Mouse (Mus musculus) layer of hippocampus, adult 6 months (tissue): ENCODE measurements around the gene Arv1. TPM values are rescaled to one million over a fixed set of nuclear protein-coding genes. Genes with fewer than 3 reads are reported as not detected.

ENCODE experiments used
- long read RNA-seq, 2 experiments: library from polyadenylated mRNA; unstranded; transcript quantifications; one replicate each; pipeline ENCODE4 v2.0.0; 2019 to 2020
- polyA plus RNA-seq: library from polyadenylated mRNA; unstranded; fragments of <200 nt; fragmentation: Nextera tagmentation; gene quantifications from 2 replicates; pipeline ENCODE4 v1.2.3, GENCODE M21; 2021

The Arv1 gene
- polyA plus RNA-seq: 8.5 and 10.5 TPM in 2 replicates
- long read RNA-seq, experiment 1, partial matches to known transcripts: 1 of 9 reads
- long read RNA-seq, experiment 1, other reads (novel, unspliced or antisense): 8 of 9 reads
- long read RNA-seq, experiment 2, partial matches to known transcripts: 8 of 21 reads
- long read RNA-seq, experiment 2, other reads (novel, unspliced or antisense): 13 of 21 reads

DNA sequence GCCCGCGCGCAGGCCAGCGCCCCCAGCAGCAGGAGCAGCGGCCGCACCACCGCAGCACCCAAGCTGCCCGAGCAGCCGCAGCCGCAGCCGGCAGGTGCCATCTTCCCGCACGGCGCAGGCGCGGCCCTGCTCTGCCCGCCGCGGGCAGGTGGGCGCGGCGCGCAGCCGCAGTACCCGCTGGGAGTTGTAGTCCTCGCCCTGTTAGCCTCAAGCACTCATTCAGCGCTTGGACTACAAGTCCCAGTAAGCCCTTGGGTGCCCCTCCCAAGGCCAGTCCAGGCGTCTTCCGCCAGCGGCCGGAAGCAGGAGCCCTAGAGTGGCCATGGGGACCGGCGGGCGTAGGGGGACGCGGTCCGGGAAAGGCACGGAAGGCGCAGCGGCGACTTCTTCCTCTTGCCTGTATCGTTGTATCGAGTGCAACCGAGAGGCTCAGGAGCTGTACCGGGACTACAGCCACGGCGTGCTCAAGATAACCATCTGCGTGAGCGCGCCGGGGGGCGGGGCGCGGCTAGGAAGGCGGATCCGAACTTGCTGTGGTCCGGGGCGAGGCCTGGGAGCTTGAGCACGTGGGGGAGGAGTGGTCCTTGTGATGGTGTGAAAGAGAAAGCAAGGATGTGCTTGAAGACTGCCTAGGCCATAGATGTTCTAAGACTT, at the start of gene Arv1, which contains the start of gene Ttc13:
Gene Arv1, plus strand, starts transcription at position 278 of the 654 bp plus-strand sequence.
Gene Ttc13, minus strand, starts transcription at position 122 of the 654 bp plus-strand sequence.

DNA sequence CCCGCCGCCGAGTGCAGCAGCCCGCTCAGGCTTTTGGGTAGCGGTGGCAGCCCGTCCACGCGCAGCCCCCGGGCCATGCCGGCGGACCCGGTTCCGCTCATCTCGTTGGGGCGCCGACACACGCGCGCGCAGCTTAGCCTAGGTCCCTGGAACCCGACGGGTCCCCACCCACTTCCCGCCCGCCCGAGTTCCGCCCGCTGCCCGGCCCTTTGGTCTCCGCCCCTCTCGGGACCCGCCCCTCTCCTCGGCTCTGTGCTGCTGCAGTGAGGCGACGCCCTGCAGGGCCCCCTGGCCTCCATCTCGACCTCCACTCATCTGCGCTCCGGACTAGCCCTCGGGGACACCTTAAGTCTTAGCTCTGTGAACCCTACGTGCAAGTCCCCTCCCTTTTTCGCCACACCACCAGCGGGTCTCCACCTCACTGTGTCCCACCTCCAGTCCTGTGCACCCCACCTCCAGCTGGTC, 29.8 kb downstream of the Arv1 start, which contains the start of gene Fam89a:
Gene Fam89a, minus strand, starts transcription at position 124 of the 465 bp plus-strand sequence.

Other genes with a start within 250 kb of the Arv1 start
- 20.8 and 24.3 TPM in 2 replicates for gene Cog2, start 201.4 kb upstream of the Arv1 start, polyA plus RNA-seq
- gene Agt, start 152.4 kb upstream of the Arv1 start, polyA plus RNA-seq: 18.2 and 31.7 TPM in 2 replicates
- 0.26 and 0.63 TPM in 2 replicates for gene Capn9, start 146.0 kb upstream of the Arv1 start, polyA plus RNA-seq
- 19.7 and 28.2 TPM in 2 replicates for gene 2310022B05Rik, start 58.8 kb upstream of the Arv1 start, polyA plus RNA-seq
- gene Ttc13, start 156 bp upstream of the Arv1 start, polyA plus RNA-seq: 13.4 and 15.0 TPM in 2 replicates
- 0.41 and 0.88 TPM in 2 replicates for gene Fam89a, start 29.7 kb downstream of the Arv1 start, polyA plus RNA-seq
- gene Trim67, start 71.0 kb downstream of the Arv1 start, polyA plus RNA-seq: 0.70 and 0.92 TPM in 2 replicates
- gene Gnpat, start 140.9 kb downstream of the Arv1 start, polyA plus RNA-seq: 43.6 and 48.2 TPM in 2 replicates
- 15.6 and 18.1 TPM in 2 replicates for gene 2810004N23Rik, start 141.0 kb downstream of the Arv1 start, polyA plus RNA-seq
- 2.6 and 2.7 TPM in 2 replicates for gene Exoc8, start 175.6 kb downstream of the Arv1 start, polyA plus RNA-seq
- gene Sprtn, start 175.7 kb downstream of the Arv1 start, polyA plus RNA-seq: 2.4 and 3.3 TPM in 2 replicates
- 7.5 and 7.8 TPM in 2 replicates for gene Egln1, start 227.2 kb downstream of the Arv1 start, polyA plus RNA-seq